Mouse (Mus musculus) G1E (cell line): ENCODE measurements around the gene Bcar3. TPM values are rescaled to one million over a fixed set of nuclear protein-coding genes. Genes with fewer than 3 reads are reported as not detected.

Source experiments
- ATAC-seq: 2 replicates; pipeline ENCODE4 v1.8.0; 2016; ENCODE audit warnings: mild to moderate bottlenecking; ENCODE audit not compliant: insufficient number of reproducible peaks, poor library complexity, low FRiP score, severe bottlenecking; ENCODE audit errors: extremely low read depth
- DNase-seq: peaks from one replicate; pipeline ENCODE4 v3.0.0; 2012; ENCODE audit warnings: low spot score
- H3K27me3 ChIP-seq: 2 replicates; pipeline ENCODE4 v1.6.1; 2012; ENCODE audit warnings: mild to moderate bottlenecking, low read length, inconsistent platforms; ENCODE audit not compliant: insufficient read depth
- H3K36me3 ChIP-seq: replicated peaks from 2 replicates; pipeline ENCODE3; 2012; ENCODE audit warnings: mild to moderate bottlenecking, inconsistent platforms
- H3K4me1 ChIP-seq: 2 replicates; pipeline ENCODE4 v1.6.1; 2012; ENCODE audit warnings: low read depth, low read length, inconsistent platforms, mixed read lengths; ENCODE audit not compliant: insufficient read depth
- H3K4me3 ChIP-seq: 2 replicates; pipeline ENCODE4 v1.5.1; 2012; ENCODE audit warnings: low read depth, mild to moderate bottlenecking, inconsistent platforms, low read length, moderate library complexity, mixed read lengths
- H3K9me3 ChIP-seq: replicated peaks from 2 replicates; pipeline ENCODE4 v1.6.1; 2012; ENCODE audit warnings: inconsistent platforms
- CTCF ChIP-seq: IDR thresholded peaks from 2 replicates; pipeline ENCODE4 v1.5.1; 2012; ENCODE audit warnings: low read depth, low read length, inconsistent platforms, mixed read lengths
- GATA1 ChIP-seq: IDR thresholded peaks from 2 replicates; pipeline ENCODE4 v1.6.1; 2012; ENCODE audit warnings: borderline replicate concordance, low read length, inconsistent platforms, mixed read lengths
- GATA2 ChIP-seq: IDR thresholded peaks from 2 replicates; pipeline ENCODE4 v1.6.1; 2012; ENCODE audit warnings: low read depth, low read length, inconsistent platforms, borderline replicate concordance
- POLR2AphosphoS5 ChIP-seq: IDR thresholded peaks from 2 replicates; pipeline ENCODE4 v1.6.1; 2012; ENCODE audit warnings: low read depth, low read length, inconsistent platforms; ENCODE audit not compliant: insufficient replicate concordance
- TAL1 ChIP-seq: conservative IDR thresholded peaks from 2 replicates; pipeline ENCODE4 v1.6.1; 2012; ENCODE audit warnings: low read depth, low read length, inconsistent platforms, mixed read lengths
- polyA plus RNA-seq: library from polyadenylated mRNA; stranded (reverse); fragments of >175 nt; gene quantifications from 2 replicates; pipeline ENCODE4 v1.2.3, GENCODE M21; 2012
- total RNA-seq, 2 experiments: library from RNA; stranded (forward) in 1 of 2; stranded (reverse) in 1 of 2; fragments of 200-1000 nt in 1 of 2; fragments of >200 nt in 1 of 2; fragmentation: Nextera tagmentation in 1 of 2; gene quantifications; 2 replicates each; pipeline ENCODE4 v1.2.3; 2014 to 2017

The Bcar3 gene
- total and polyA plus RNA-seq, 3 experiments, result 0.27 TPM; not detected in 2

DNA sequence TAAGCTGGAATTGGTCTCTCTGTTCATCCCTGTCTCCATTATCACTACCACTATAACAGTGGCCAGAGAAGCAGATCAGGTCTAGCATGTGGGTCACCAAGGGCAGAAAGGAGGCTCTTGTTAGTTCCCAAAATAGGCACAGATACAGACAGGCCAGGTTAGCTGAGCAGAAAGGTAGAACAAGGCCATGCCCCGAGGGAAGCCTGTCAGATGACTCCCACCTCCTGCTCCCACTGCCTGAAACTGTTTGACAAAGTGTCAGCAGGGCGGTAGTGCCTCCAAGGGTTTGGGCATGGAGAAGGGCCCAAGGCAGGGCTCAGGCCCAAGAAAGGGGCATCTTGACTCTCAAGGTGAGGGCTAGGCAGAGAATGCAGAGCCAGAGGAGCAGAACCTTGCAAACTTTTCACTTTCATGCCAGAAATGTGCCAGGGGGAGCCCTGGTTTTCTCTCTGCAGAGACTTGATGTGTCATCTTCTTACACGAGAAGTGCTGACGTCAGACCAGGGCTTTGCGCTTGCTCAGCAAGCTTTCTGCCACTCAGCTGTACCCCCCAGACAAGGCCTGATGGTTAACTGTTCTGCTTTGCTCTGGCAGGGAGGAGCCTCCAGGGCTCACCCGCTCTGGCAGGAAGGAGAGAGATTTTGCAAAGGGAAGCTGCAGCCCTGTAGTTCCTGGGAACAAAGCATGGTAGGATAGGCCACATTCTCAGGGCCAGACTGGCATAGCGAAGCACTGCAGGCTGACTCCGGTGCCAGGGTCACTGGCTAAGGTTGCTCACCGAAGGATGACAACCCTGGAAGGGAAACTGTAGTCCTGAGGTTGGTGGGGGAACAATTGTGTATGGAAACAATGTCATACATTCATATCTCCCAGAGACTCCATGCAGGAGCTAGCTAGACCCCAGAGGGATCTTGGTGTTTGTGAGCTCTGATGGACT is 7.3 kb downstream of the Bcar3 start:
- Histone ChIP-seq H3K27me3 (peaks cover 22% of the 10 kb centered on the region), H3K9me3 (no peaks in the 10 kb centered on the region), H3K4me1 (peaks cover 2% of the 10 kb centered on the region; the same call in 1 of the 2 replicates), H3K4me3 (no peak overlapping the region), H3K36me3 (no peaks in the 10 kb centered on the region)
- DNase-seq, result no peak
- TF ChIP-seq GATA2 (no peak), POLR2AphosphoS5 (no peak), TAL1 (no peak), GATA1 (no peak), CTCF (no peak)
- ATAC-seq, result no peak

DNA sequence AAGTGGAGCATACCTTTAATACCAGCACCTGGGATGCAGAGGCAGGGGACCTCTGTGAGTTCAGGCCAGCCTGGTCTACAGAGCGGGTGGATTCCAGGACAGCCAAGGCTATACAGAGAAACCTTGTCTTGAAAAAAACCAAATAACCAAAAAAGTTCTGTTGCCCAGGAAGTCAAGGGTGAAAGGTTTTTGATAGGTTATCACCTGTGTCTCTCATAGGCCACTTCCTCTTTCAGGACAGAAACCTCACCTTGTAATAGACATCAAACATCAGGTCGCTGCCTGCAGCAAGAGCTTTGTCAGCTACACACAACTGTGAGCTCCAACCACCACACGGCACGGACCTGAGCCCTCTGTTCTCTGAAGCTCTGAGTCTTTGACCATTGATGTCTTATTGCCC is 10.6 kb downstream of the Bcar3 start:
- peaks cover 3% of the 10 kb centered on the region; the same call in 1 of the 2 replicates for H3K4me1 ChIP-seq
- TF ChIP-seq GATA2 (no peak), GATA1 (no peak), CTCF (no peak), POLR2AphosphoS5 (no peak), TAL1 (no peak)
- peaks cover 13% of the 10 kb centered on the region for H3K27me3 ChIP-seq
- no peak for DNase-seq
- peaks cover 6% of the 10 kb centered on the region for H3K9me3 ChIP-seq
- no peaks in the 10 kb centered on the region for H3K36me3 ChIP-seq
- H3K4me3 ChIP-seq, result no peak overlapping the region
- no peak for ATAC-seq

DNA sequence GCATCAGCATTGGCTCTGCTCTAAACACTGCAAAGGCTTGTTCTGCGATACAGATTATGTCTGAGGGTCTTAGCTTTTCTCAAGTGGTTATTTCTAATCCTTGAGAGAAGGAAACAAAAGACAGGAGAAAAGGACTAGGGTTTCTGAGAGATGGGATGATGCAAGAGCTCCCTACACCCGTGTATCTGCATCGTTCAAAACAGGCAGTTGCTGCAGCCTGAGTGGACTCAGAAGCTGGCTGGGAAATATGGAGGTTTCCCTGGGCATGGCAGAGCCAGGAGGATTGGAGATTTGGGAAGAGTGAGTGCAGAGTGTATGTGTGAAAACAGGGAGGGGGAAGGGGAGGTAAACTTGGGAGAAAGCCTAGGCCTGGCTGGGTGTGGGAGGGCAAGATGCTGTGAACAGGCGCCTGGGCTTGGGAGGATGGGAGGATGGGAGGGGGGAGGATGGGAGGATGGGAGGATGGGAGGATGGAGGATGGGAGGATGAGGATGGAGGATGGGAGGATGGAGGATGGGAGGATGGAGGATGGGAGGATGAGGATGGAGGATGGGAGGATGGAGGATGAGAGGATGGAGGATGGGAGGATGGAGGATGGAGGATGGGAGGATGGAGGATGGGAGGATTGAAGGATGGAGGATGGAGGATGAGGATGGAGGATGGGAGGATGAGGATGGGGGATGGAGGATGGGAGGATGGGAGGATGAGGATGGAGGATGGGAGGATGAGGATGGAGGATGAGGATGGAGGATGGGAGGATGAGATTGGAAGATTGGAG is 14.1 kb downstream of the Bcar3 start:
- Histone ChIP-seq H3K9me3 (peaks cover 6% of the 10 kb centered on the region), H3K27me3 (no peaks in the 10 kb centered on the region), H3K36me3 (no peaks in the 10 kb centered on the region), H3K4me1 (peaks cover 3% of the 10 kb centered on the region; the same call in 1 of the 2 replicates), H3K4me3 (peak overlapping the region; percentile 34; the same call in 1 of the 2 replicates)
- no peak for TF ChIP-seq TAL1
- no peak for TF ChIP-seq GATA2
- no peak for TF ChIP-seq POLR2AphosphoS5
- TF ChIP-seq CTCF, result no peak
- no peak for TF ChIP-seq GATA1
- ATAC-seq (peak; percentile 69), DNase-seq (no peak)

DNA sequence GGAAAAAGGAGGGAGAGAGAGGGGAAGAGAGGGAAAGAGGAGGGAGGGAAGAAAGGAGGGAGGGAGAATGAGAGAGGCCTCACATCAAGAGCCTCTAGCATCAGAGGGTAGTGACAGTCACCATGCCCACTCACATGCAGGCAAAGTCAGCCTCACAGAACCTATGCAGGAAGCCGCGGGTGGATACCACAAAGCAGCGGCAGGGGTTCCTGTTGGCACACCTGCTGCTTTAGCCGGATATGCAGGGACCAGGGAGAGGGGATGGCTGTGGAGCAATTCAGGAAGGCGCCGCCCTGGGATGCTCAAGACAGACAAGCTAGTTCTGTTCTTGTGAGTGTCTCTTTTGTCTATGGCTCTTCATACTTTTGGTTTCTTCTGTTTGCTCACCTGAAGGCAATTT is 15.0 kb downstream of the Bcar3 start:
- no peak for DNase-seq
- TF ChIP-seq GATA2, result no peak
- TF ChIP-seq POLR2AphosphoS5, result no peak
- TF ChIP-seq CTCF, result no peak
- TF ChIP-seq TAL1, result no peak
- Histone ChIP-seq H3K4me3 (no peak overlapping the region), H3K4me1 (peaks cover 3% of the 10 kb centered on the region; the same call in 1 of the 2 replicates), H3K27me3 (no peaks in the 10 kb centered on the region), H3K9me3 (peaks cover 6% of the 10 kb centered on the region), H3K36me3 (no peaks in the 10 kb centered on the region)
- no peak for ATAC-seq

DNA sequence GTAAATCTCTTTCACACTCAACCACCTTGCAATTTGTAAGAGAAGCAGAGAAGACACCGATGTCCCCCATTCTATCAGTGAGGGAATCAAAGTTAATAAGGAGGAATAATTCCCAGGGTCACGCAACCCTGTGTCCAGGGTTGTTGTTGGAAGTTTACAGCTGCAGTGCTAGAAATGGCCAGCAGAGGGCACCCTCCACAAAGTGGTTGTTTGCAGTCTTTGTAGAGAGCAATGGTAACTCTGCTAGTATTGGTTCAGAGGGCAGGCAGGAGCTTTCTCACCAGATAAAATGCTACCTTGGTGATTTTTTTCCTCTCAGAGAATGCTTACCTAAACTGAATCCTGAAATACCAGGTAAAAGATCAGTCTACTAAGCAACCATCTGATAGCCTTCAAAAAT is 18.1 kb downstream of the Bcar3 start:
- peaks cover 5% of the 10 kb centered on the region; the same call in 1 of the 2 replicates for H3K27me3 ChIP-seq
- H3K9me3 ChIP-seq, result peaks cover 6% of the 10 kb centered on the region
- no peaks in the 10 kb centered on the region for H3K36me3 ChIP-seq
- no peak overlapping the region for H3K4me3 ChIP-seq
- no peak for ATAC-seq
- no peak for TF ChIP-seq GATA1
- TF ChIP-seq CTCF, result peak; percentile 83
- DNase-seq, result peak; percentile 37
- H3K4me1 ChIP-seq, result peaks cover 3% of the 10 kb centered on the region; the same call in 1 of the 2 replicates

DNA sequence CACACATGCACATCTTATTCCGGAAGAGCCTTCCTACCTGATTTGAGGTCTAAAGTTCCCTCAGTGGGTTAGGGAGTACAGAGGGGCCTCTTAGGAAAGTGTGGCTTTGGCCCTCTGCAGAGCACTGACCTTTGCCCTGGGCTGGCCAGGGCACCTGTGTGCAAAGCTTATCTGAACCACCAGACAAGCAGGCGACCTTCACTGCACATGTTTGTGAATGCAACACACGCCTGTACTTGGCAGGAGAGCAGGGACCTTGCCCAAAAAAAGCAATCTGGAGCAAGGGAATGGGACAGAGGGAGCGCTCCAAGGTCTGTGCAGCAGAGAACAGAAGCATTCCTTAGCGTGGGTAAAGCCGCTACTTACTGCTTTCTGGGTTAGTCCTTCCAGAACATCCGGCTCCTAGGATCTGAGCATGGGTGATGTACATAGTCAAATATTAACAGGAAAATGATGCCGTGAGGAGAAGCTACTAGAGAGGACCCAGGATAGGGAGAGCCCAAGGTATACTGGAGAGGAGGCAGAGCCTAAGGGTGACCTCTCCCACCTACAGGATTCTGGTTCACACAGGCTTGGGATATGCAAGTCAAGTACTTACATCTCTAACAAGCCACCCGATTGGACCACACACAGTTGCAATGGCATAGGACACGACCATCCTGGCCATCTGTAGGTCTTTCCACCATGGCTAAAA is 19.1 kb downstream of the Bcar3 start:
- ATAC-seq, result no peak
- no peaks in the 10 kb centered on the region for H3K36me3 ChIP-seq
- TF ChIP-seq GATA1 (no peak), TAL1 (no peak), CTCF (no peak), GATA2 (no peak), POLR2AphosphoS5 (no peak)
- peaks cover 5% of the 10 kb centered on the region; the same call in 1 of the 2 replicates for H3K27me3 ChIP-seq
- H3K4me3 ChIP-seq, result no peak overlapping the region
- H3K9me3 ChIP-seq, result peaks cover 5% of the 10 kb centered on the region
- DNase-seq, result no peak
- peaks cover 3% of the 10 kb centered on the region; the same call in 1 of the 2 replicates for H3K4me1 ChIP-seq
